In the genomic region with DNA sequence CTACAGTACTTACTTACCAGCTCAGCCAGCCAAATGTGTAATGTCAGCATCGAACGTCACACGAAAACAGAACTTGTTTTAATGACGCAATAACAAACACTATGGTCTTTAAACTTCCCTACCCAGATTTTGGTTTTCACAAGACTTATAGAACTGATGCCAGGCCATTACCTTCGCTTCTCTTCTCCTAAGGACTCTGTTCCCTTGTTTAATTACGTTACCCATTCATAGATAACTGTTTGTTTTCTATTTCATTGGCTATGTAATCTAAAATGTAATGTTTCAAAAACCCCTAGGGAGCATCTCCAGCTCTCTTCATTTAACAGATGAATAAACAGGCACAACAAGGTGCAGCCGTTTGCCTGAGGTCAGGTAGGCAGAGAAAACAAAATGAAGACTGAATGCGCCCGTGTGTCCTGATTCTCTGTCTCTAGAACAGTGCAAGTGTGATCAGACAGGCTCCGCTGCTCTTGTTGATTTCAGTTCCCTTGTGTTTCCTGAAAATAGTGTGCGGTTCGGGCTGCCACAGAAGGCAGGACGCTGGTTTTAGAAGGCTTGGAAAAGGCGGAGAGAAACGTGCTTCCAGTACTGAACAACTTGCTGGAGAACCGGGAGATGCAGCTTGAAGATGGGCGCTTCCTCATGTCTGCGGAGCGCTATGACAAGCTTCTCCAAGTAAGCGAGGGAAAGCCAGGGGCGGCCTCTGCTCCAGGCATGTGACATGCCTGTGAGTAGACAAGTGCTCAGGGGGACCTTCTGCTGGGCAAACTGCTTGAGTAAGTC, we compare ENCODE assay signal across 18 mouse cellular contexts.
DNase-seq lines count a peak whose midpoint lies in the region; ATAC-seq and TF ChIP-seq lines count a peak whose summit lies in the region.
"Had no signal": no experiment of that assay in that cellular context is flagged by ENCODE, and none has a peak within 500 bp of the region (broad histone marks: within the 10 kb centered on the region; RNA-seq: fewer than 3 reads in every experiment).

No protein-coding gene starts in this region.

- peak; percentile 31 to 32 for DNase-seq in left cerebral cortex, adult 18-20 months (ENCODE audit: low spot score in 2 of 2)
- no peak for DNase-seq in left cerebral cortex, adult 11 months (ENCODE audit: low spot score)
- DNase-seq in heart, adult 18-20 months, result no peak
- no peak for DNase-seq in urinary bladder, postnatal 36 days (ENCODE audit: low spot score in 2 of 2)
- DNase-seq: adrenal gland, postnatal 36 days; cerebellum, postnatal 10 days; embryo, embryonic 11 days; kidney, adult 9 months; kidney, postnatal 4 days; lung, postnatal 10 days; thymus, postnatal 25 days had no signal

- no peak overlapping the region for H3K4me3 ChIP-seq in cortical plate, adult 2 months (ENCODE audit: insufficient read depth, low read length)
- no peak overlapping the region for H3K4me3 ChIP-seq in hindbrain, embryonic 15.5 days
- no peak overlapping the region for H3K4me3 ChIP-seq in neural tube, embryonic 15.5 days (replicated peaks)
- H3K4me3 ChIP-seq: embryonic facial prominence, embryonic 15.5 days; liver, embryonic 15.5 days had no signal

- ATAC-seq in hindbrain, embryonic 15.5 days (ENCODE audit: low FRiP score, low read depth), result no peak
- ATAC-seq in neural tube, embryonic 15.5 days (ENCODE audit: low FRiP score), result peak; percentile 76
- ATAC-seq: CD4-positive, CD25-positive, alpha-beta regulatory T cell, adult 4 months had no signal

- no peak for TF ChIP-seq CTCF in cortical plate, adult 2 months (IDR thresholded peaks at IDR 0.05; ENCODE audit: extremely low read depth, insufficient read depth, low read length)

- H3K36me3 ChIP-seq in hindbrain, embryonic 15.5 days, result no peaks in the 10 kb centered on the region
- H3K36me3 ChIP-seq in neural tube, embryonic 15.5 days, result no peaks in the 10 kb centered on the region
- H3K36me3 ChIP-seq: embryonic facial prominence, embryonic 15.5 days; liver, embryonic 15.5 days had no signal

- 0 out of 2 replicates have a peak, but pooled peaks have one; percentile 13 for TF ChIP-seq POLR2A in cortical plate, adult 2 months (IDR thresholded peaks at IDR 0.05; ENCODE audit: extremely low read depth, insufficient read depth, low read length)

- H3K4me1 ChIP-seq in cortical plate, adult 2 months (ENCODE audit: control insufficient read depth, insufficient read depth, low read length), result no peaks in the 10 kb centered on the region
- no peaks in the 10 kb centered on the region for H3K4me1 ChIP-seq in hindbrain, embryonic 15.5 days (replicated peaks)
- H3K4me1 ChIP-seq in neural tube, embryonic 15.5 days, result peaks cover 4% of the 10 kb centered on the region; the same call in 1 of the 2 replicates
- H3K4me1 ChIP-seq: embryonic facial prominence, embryonic 15.5 days; liver, embryonic 15.5 days had no signal

- no peak overlapping the region for H3K27ac ChIP-seq in cortical plate, adult 2 months (ENCODE audit: insufficient read depth, low read length)
- H3K27ac ChIP-seq in hindbrain, embryonic 15.5 days (replicated peaks), result 0 out of 2 replicates have a peak overlapping the region, but pooled peaks have one; percentile 6
- peak overlapping the region; percentile 56 for H3K27ac ChIP-seq in neural tube, embryonic 15.5 days (replicated peaks)
- H3K27ac ChIP-seq: embryonic facial prominence, embryonic 15.5 days; liver, embryonic 15.5 days had no signal

- WGBS in hindbrain, embryonic 15.5 days, result 70% methylated on average over 21 of the region's 21 CpGs
- WGBS in neural tube, embryonic 15.5 days, result 68% methylated on average over 21 of the region's 21 CpGs

- H3K27me3 ChIP-seq in hindbrain, embryonic 15.5 days, result no peaks in the 10 kb centered on the region
- no peaks in the 10 kb centered on the region for H3K27me3 ChIP-seq in neural tube, embryonic 15.5 days (replicated peaks)
- H3K27me3 ChIP-seq: embryonic facial prominence, embryonic 15.5 days; liver, embryonic 15.5 days had no signal

- no peaks in the 10 kb centered on the region for H3K9me3 ChIP-seq in hindbrain, embryonic 15.5 days
- no peaks in the 10 kb centered on the region for H3K9me3 ChIP-seq in neural tube, embryonic 15.5 days (replicated peaks)
- H3K9me3 ChIP-seq: embryonic facial prominence, embryonic 15.5 days; G1E; liver, embryonic 15.5 days had no signal

- H3K9ac ChIP-seq in hindbrain, embryonic 15.5 days, result no peak overlapping the region
- H3K9ac ChIP-seq in neural tube, embryonic 15.5 days (replicated peaks), result no peak overlapping the region
- H3K9ac ChIP-seq: embryonic facial prominence, embryonic 15.5 days; liver, embryonic 15.5 days had no signal

- no peak overlapping the region for H3K4me2 ChIP-seq in hindbrain, embryonic 15.5 days
- peak overlapping the region; percentile 25 for H3K4me2 ChIP-seq in neural tube, embryonic 15.5 days
- H3K4me2 ChIP-seq: embryonic facial prominence, embryonic 15.5 days; liver, embryonic 15.5 days had no signal

Comparison
In these comparisons a context has a peak if more than half of its experiments do, and no peak if none do; other contexts are left out.
1. DNase-seq: peak in left cerebral cortex, adult 18-20 months (2 of 2); none in left cerebral cortex, adult 11 months (single experiment), heart, adult 18-20 months (0 of 2) and urinary bladder, postnatal 36 days (0 of 2).